Mouse (Mus musculus) midbrain, embryonic 15.5 days (tissue): ENCODE data around the gene Ndufaf1. TPM values are rescaled to one million over a fixed set of nuclear protein-coding genes. Genes with fewer than 3 reads are reported as not detected.
"Not testable (repeated sequence)": the region's sequence is repeated elsewhere in the genome, so short reads cannot be mapped to it uniquely, and the experiment has no call there.

Source experiments
- ATAC-seq: fragments of 200-750 bp; cut with Nextera tagmentation; replicated peaks from 2 replicates; pipeline ENCODE4 v1.8.0; 2017; ENCODE audit warnings: moderate TSS enrichment
- H3K27ac ChIP-seq: fragments of 300-500 bp; sonication (generic); 2 replicates; pipeline ENCODE4 v1.5.1; 2015; ENCODE audit warnings: mild to moderate bottlenecking, inconsistent platforms
- H3K27me3 ChIP-seq: fragments of 300-500 bp; sonication (generic); replicated peaks from 2 replicates; pipeline ENCODE4 v1.6.1; 2015; ENCODE audit warnings: inconsistent platforms
- H3K36me3 ChIP-seq: fragments of 300-500 bp; sonication (generic); replicated peaks from 2 replicates; pipeline ENCODE4 v1.6.1; 2015; ENCODE audit warnings: inconsistent platforms
- H3K4me1 ChIP-seq: fragments of 300-500 bp; sonication (generic); 2 replicates; pipeline ENCODE4 v1.6.1; 2015; ENCODE audit warnings: inconsistent platforms
- H3K4me2 ChIP-seq: fragments of 300-500 bp; sonication (generic); 2 replicates; pipeline ENCODE4 v1.6.1; 2015; ENCODE audit warnings: inconsistent platforms, mild to moderate bottlenecking, moderate library complexity
- H3K4me3 ChIP-seq: fragments of 300-500 bp; sonication (generic); 2 replicates; pipeline ENCODE4 v1.5.1; 2015; ENCODE audit warnings: mild to moderate bottlenecking, inconsistent platforms
- H3K9ac ChIP-seq: fragments of 300-500 bp; sonication (generic); 2 replicates; pipeline ENCODE4 v1.6.1; 2015; ENCODE audit warnings: mild to moderate bottlenecking, inconsistent platforms
- H3K9me3 ChIP-seq: fragments of 300-500 bp; sonication (generic); 2 replicates; pipeline ENCODE4 v1.6.1; 2016; ENCODE audit warnings: inconsistent platforms
- WGBS: fragments of 180-500 bp; shearing (Covaris S2); methylation state at CpG from one replicate; pipeline ENCODE4 v1.1.7; 2015; ENCODE audit warnings: mixed read lengths; 5-methylcytosine and 5-hydroxymethylcytosine counted together
- polyA plus RNA-seq: library from polyadenylated mRNA; unstranded; fragments of >200 nt; fragmentation: Nextera tagmentation; extraction: Ambion mirVana; gene quantifications from 2 replicates; pipeline ENCODE4 v1.2.1, GENCODE M21; 2015

Ndufaf1 gene
- polyA plus RNA-seq, 1 experiment from 2014 or later: 37.0 TPM

GRCm38 (mm10) chr2:119674525-119675214 is 12.0 kb upstream of the Ndufaf1 start, which contains the start of gene Rtf1:
Gene Rtf1 (plus strand): TSS chr2:119675068.
- peak within 1 kb of the TSS; percentile 87 for H3K9ac ChIP-seq
- H3K36me3 ChIP-seq: no peaks in the 10 kb centered on the region
- no peaks in the 10 kb centered on the region for H3K9me3 ChIP-seq
- peak within 1 kb of the TSS; percentile 80 for H3K27ac ChIP-seq
- peak; percentile 97 for ATAC-seq
- peak within 1 kb of the TSS; percentile 87 for H3K4me3 ChIP-seq
- WGBS: under 1% methylated on average over 54 of the region's 58 CpGs
- H3K27me3 ChIP-seq: 0 out of 2 replicates have a peak, but pooled peaks cover 4% of the 10 kb centered on the region
- peak within 1 kb of the TSS; percentile 82 for H3K4me2 ChIP-seq
- peaks cover 27% of the 10 kb centered on the region for H3K4me1 ChIP-seq

DNA sequence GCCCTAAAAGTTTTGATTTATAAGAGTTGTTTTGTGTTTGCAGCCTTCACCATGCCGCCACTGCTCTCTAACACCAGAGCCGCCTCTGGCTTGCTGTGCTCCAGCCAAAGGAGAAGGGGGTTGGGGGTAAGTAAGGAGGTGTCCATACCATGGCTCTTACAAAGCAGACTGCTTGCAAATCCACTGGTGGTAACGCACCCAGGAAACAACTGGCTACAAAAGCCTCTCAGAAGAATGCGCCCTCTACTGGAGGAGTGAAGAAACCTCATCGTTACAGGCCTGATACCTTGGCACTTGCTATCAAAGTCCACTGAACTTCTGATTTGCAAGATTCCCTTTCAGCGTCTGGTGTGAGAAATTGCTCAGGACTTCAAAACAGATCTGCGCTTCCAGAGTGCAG is 6.4 kb upstream of the Ndufaf1 start:
- H3K4me2 ChIP-seq: no peak overlapping the region
- no peak overlapping the region for H3K4me3 ChIP-seq
- 14% methylated on average over 7 of the region's 7 CpGs for WGBS
- H3K27ac ChIP-seq: no peak overlapping the region
- no peaks in the 10 kb centered on the region for H3K9me3 ChIP-seq
- H3K9ac ChIP-seq: no peak overlapping the region
- ATAC-seq: no peak
- H3K36me3 ChIP-seq: no peaks in the 10 kb centered on the region
- peaks cover under 1% of the 10 kb centered on the region; the same call in 1 of the 2 replicates for H3K4me1 ChIP-seq
- 0 out of 2 replicates have a peak, but pooled peaks cover 4% of the 10 kb centered on the region for H3K27me3 ChIP-seq

- not testable (repeated sequence) for ATAC-seq, H3K27ac ChIP-seq, H3K4me2 ChIP-seq, H3K9ac ChIP-seq, H3K27me3 ChIP-seq, H3K4me1 ChIP-seq, H3K9me3 ChIP-seq, H3K4me3 ChIP-seq, H3K36me3 ChIP-seq
- 70% methylated on average over 22 of the region's 23 CpGs for WGBS
Observed at GRCm38 (mm10) chr2:119665744-119666143, 3.1 kb upstream of the Ndufaf1 start.

DNA sequence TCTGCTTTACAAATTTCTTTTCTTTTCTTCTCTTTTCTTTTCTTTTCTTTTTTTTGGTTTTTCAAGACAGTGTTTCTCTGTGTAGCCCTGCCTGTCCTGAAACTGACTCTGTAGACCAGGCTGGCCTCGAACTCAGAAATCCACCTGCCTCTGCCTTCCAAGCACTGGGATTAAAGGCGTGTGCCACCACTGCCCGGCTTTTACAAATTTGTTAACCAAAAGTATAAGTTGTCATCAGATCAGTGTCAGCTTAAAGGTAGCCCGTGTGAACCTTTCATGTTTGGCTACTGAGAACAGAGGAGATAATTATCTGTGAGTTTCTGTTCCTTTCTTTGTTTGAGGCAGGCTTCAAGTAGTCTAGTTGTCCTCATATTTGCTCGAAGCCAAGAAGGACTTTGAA is 18.4 kb downstream of the Ndufaf1 start:
- Histone ChIP-seq H3K27ac (no peak overlapping the region), H3K36me3 (no peaks in the 10 kb centered on the region), H3K4me2 (no peak overlapping the region), H3K4me1 (no peaks in the 10 kb centered on the region), H3K27me3 (no peaks in the 10 kb centered on the region), H3K9ac (no peak overlapping the region), H3K9me3 (no peaks in the 10 kb centered on the region), H3K4me3 (no peak overlapping the region)
- no peak for ATAC-seq
- WGBS: 95% methylated on average over 5 of the region's 5 CpGs

- no peaks in the 10 kb centered on the region for H3K27me3 ChIP-seq
- no peak overlapping the region for H3K9ac ChIP-seq
- no peak overlapping the region for H3K4me3 ChIP-seq
- no peak overlapping the region for H3K27ac ChIP-seq
- no peaks in the 10 kb centered on the region for H3K4me1 ChIP-seq
- H3K4me2 ChIP-seq: no peak overlapping the region
- 95% methylated on average over 5 of the region's 5 CpGs for whole genome bisulfite sequencing
- no peak for ATAC-seq
- H3K36me3 ChIP-seq: no peaks in the 10 kb centered on the region
- no peaks in the 10 kb centered on the region for H3K9me3 ChIP-seq
Observed at GRCm38 (mm10) chr2:119641214-119641912, 21.3 kb downstream of the Ndufaf1 start.

DNA sequence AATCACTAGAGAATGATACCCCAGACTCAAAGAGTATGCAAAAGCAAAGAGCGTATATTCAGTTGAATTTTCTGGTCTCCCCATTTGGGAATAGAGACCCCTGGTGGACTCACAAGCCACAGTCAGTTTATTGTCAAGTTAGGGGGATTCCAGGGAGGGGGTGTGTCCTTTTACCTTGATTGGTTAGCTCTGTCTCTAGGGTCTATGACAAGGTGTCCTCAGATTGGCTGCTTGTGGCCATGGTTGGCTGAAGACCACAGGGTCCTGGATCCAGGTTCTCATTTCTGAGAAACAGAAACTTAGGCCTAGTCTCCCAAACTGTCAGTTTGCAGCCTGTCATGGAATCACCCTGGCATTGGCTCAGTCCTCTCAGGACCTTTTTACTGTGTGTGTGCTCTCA is 25.8 kb downstream of the Ndufaf1 start:
- no peaks in the 10 kb centered on the region for H3K4me1 ChIP-seq
- ATAC-seq: no peak

DNA sequence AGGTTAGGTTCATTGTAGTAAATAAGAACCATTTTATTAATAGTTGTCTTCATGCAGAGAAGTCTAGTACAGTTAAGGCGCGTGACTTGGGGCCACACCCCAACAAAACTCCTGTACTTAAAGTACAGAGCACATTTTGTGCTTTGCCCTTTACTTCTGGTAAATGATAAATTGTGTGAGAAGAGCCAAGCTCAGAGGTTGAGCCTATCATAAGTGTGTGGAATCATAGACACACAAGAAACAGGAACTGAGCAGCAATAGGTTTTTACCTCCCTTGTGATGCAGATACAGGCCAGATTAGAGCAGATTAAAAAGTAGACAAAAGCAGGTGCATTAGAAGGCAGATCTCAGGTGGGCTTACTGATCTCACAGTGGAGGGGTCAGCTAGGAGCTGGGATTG is 41.3 kb downstream of the Ndufaf1 start:
- Histone ChIP-seq H3K36me3 (no peaks in the 10 kb centered on the region), H3K4me3 (no peak overlapping the region), H3K27ac (no peak overlapping the region), H3K27me3 (no peaks in the 10 kb centered on the region), H3K4me1 (peaks cover 23% of the 10 kb centered on the region), H3K9ac (no peak overlapping the region), H3K4me2 (no peak overlapping the region), H3K9me3 (no peaks in the 10 kb centered on the region)
- ATAC-seq: no peak
- 97% methylated on average over 2 of the region's 2 CpGs for WGBS

More for the DNA sequence above, 25.8 kb downstream of the Ndufaf1 start:
- 79% methylated on average over 1 of the region's 1 CpGs for WGBS
- Histone ChIP-seq H3K36me3 (no peaks in the 10 kb centered on the region), H3K4me3 (no peak overlapping the region), H3K27ac (no peak overlapping the region), H3K9me3 (no peaks in the 10 kb centered on the region), H3K4me2 (no peak overlapping the region), H3K9ac (no peak overlapping the region), H3K27me3 (no peaks in the 10 kb centered on the region)

- not testable (repeated sequence) for H3K27me3 ChIP-seq, H3K27ac ChIP-seq, H3K9me3 ChIP-seq, ATAC-seq, H3K9ac ChIP-seq, H3K36me3 ChIP-seq
- Histone ChIP-seq H3K4me3 (peak overlapping the region; percentile 86), H3K4me2 (peak overlapping the region; percentile 100), H3K4me1 (peaks cover 23% of the 10 kb centered on the region)
- 6% methylated on average over 6 of the region's 6 CpGs for WGBS
Observed at GRCm38 (mm10) chr2:119619002-119619401, 43.6 kb downstream of the Ndufaf1 start.

DNA sequence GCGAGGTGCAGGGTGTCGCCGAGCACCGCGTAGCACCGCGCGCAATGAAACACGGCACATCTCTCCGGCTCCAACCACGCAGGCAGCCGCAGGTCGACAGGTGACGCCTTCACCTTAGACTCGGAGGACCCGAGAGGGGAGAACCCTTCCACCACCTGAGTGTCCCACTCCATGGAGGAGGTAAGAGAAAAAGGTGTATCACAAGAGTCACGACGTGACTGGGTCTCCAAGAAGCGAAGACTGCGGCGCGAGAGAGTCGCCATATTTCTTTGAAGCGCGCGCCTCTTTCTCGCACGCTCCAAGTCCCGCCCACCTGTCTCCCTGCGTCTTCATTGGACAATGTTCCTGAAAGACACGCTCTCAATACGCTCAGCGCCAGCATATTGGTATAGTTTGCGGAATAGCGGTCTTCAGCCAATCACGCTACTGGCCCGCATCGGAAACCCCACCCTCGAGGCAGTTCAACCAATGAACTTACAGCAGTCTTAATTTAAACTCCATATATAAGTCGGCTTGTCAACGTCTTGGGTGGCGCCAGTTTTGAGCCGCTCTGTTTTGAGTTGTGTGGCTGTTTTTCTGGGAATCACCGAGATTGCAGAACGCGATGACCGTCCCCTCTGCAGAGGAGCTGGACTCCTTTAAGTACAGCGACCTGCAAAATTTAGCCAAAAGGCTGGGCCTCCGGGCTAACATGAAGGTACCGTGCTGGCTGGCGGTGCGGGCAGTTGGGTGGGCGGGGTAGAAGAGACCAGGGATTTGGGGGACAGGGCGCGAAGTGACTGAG is 44.2 kb downstream of the Ndufaf1 start, which contains the start of the genes Nusap1 and Oip5:
Gene Nusap1 (plus strand): TSS at position 100 of the 784 bp plus-strand sequence.
Gene Oip5 (minus strand): TSS at position 271 of the 784 bp plus-strand sequence.
- Histone ChIP-seq H3K4me1 (peaks cover 23% of the 10 kb centered on the region), H3K36me3 (no peaks in the 10 kb centered on the region), H3K4me2 (peak within 1 kb of the TSS; percentile 100), H3K9ac (peak within 1 kb of the TSS; percentile 39; the same call in 1 of the 2 replicates), H3K27me3 (no peaks in the 10 kb centered on the region), H3K4me3 (peak within 1 kb of the TSS; percentile 86), H3K9me3 (no peaks in the 10 kb centered on the region), H3K27ac (no peak within 1 kb of the TSS)
- WGBS: under 1% methylated on average over 55 of the region's 55 CpGs
- ATAC-seq: peak; percentile 100

GRCm38 (mm10) chr2:119617841-119618198 is 44.8 kb downstream of the Ndufaf1 start:
- Histone ChIP-seq H3K4me3 (peak overlapping the region; percentile 86), H3K36me3 (no peaks in the 10 kb centered on the region), H3K9me3 (no peaks in the 10 kb centered on the region), H3K27me3 (no peaks in the 10 kb centered on the region), H3K4me2 (peak overlapping the region; percentile 100), H3K4me1 (peaks cover 23% of the 10 kb centered on the region), H3K27ac (no peak overlapping the region), H3K9ac (peak overlapping the region; percentile 39; the same call in 1 of the 2 replicates)
- under 1% methylated on average over 13 of the region's 13 CpGs for WGBS
- no peak for ATAC-seq

GRCm38 (mm10) chr2:119607023-119607422 is 55.6 kb downstream of the Ndufaf1 start:
- Histone ChIP-seq H3K9me3 (no peaks in the 10 kb centered on the region), H3K27me3 (no peaks in the 10 kb centered on the region), H3K27ac (no peak overlapping the region), H3K36me3 (peaks cover 18% of the 10 kb centered on the region; the same call in 1 of the 2 replicates), H3K4me2 (no peak overlapping the region), H3K4me3 (no peak overlapping the region), H3K4me1 (peaks cover 6% of the 10 kb centered on the region; the same call in 1 of the 2 replicates), H3K9ac (no peak overlapping the region)
- WGBS: 92% methylated on average over 4 of the region's 4 CpGs
- no peak for ATAC-seq
